Mouse (Mus musculus): Measurements from ENCODE around the gene Leo1. TPM values are rescaled to one million over a fixed set of nuclear protein-coding genes. Genes with fewer than 3 reads are reported as not detected.

Gene Leo1
- total RNA-seq (2014; fragmentation: Nextera tagmentation) (36.6 and 37.5 TPM in 2 replicates), total RNA-seq (2017) (76.8 and 84.1 TPM in 2 replicates)

DNA sequence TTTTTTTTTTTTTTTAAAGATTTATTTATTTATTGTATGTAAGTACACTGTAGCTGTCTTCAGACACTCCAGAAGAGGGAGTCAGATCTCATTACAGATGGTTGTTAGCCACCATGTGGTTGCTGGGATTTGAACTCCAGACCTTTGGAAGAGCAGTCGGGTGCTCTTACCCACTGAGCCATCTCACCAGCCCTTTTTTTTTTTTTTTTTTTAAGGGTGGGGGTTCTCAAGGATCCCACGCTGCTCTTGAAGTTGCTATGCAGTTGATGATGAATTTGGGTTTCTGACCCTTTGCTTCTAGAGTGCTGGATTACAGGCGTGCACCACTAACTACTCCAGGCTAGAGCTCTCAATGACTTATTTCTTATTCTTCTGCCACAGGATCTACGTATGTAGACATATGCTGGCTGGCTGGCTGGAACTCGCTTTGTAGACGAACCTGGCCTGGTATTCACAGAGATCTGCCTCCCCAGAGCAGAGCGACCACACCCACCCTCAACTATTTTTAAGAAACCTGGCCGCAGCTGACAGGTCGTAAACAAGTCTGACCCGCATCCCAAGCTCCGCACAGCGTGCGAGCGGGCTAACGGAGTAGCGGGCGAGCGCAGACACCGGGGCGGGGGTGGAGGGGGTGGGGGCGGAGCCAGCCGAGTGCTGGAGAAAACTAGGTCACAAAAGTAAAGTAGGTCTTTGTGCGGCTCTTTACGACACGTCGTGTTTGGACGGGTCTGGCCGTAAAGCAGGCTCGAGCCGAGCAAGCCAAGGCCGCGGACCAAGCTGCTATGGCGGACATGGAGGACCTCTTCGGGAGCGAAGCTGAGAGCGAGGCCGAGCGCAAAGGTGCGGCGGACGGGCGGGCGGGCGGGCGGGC lies at the start of gene Leo1:
Gene Leo1 (plus strand): TSS at position 729 of the 871 bp plus-strand sequence.
- peak; percentile 84 for ATAC-seq (replicated peaks; ENCODE audit: low FRiP score, low TSS enrichment, poor library complexity, severe bottlenecking)

DNA sequence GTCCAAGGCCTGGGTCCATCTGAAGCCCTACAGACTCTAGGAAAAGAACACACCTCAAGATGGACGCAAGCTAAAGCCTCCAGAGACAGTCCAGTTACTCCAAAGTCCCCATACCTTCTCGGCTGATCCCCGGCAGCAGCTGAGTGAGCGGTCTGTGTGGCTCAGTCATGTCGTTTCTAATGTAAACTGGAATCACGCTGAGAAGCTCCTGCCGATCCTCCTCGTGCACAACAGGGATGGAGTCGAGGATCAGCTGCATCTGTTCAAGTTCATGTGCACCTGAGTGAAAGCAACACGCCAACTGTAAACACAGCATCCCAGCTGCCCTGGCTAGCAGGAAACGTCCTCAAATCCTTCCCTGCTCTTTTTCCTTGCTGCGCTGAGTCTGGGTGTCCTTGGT lies 48.1 kb upstream of the Leo1 start:
- ATAC-seq (replicated peaks; ENCODE audit: low FRiP score, low TSS enrichment, poor library complexity, severe bottlenecking) = no peak

DNA sequence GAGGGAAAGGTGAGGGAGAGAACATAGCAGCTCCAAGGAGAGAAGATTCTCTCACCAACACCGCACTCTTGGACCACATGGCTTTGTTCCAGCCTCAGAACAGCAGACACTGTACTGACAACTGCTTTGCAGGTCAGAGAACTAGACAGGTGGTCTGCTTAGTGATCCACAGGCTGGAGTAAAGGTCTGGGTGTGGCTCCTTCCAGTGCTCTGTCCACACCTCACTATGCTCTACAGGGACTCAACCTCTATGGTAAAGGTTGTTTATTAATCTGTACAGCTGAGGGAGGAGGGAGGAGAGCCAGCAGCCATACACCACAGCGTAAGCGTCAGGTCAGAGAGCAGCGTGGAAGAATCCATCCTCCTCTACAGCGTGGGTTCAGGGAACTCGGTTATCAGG lies 45.4 kb upstream of the Leo1 start:
- ATAC-seq (replicated peaks; ENCODE audit: low FRiP score, low TSS enrichment, poor library complexity, severe bottlenecking) = no peak

DNA sequence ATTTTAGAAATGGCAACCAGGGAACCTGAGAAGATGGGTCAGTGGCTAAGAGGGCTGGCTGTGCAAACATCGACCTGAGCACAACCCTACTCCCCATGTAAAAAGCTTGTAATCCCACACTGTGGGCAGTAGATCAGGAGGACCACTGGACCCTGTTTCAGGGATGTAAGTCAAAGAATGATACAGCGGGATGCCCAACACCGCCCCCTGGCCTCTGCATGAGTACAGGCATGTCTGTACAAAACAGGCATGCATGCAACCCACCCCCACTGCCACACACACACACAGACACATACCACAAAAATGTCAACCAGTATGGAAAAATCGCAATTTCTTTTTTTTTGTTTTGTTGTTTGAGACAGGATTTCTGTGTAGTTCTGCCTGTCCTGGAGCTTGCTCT lies 42.3 kb upstream of the Leo1 start:
- ATAC-seq (replicated peaks; ENCODE audit: low FRiP score, low TSS enrichment, poor library complexity, severe bottlenecking) = no peak

DNA sequence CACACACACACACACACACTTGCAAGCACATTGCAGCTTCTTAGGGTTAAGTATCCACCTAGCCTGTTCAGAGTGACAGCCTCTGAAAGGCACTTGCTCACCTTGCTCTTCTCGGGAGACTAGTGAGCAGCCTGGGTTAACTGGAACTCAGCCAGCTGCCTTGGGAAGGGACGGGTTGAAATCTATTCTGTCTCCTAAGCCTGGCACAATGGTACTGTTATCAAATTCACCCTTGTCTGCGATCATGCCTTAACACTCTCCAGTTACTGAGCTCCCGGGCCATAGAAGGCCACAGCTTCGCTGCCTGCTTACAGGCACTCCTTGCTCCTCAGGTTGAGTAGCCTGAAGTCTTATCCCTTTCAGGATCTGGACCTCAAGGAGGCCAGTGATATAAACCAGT lies 40.7 kb upstream of the Leo1 start:
- ATAC-seq (replicated peaks; ENCODE audit: low FRiP score, low TSS enrichment, poor library complexity, severe bottlenecking) = peak; percentile 64

DNA sequence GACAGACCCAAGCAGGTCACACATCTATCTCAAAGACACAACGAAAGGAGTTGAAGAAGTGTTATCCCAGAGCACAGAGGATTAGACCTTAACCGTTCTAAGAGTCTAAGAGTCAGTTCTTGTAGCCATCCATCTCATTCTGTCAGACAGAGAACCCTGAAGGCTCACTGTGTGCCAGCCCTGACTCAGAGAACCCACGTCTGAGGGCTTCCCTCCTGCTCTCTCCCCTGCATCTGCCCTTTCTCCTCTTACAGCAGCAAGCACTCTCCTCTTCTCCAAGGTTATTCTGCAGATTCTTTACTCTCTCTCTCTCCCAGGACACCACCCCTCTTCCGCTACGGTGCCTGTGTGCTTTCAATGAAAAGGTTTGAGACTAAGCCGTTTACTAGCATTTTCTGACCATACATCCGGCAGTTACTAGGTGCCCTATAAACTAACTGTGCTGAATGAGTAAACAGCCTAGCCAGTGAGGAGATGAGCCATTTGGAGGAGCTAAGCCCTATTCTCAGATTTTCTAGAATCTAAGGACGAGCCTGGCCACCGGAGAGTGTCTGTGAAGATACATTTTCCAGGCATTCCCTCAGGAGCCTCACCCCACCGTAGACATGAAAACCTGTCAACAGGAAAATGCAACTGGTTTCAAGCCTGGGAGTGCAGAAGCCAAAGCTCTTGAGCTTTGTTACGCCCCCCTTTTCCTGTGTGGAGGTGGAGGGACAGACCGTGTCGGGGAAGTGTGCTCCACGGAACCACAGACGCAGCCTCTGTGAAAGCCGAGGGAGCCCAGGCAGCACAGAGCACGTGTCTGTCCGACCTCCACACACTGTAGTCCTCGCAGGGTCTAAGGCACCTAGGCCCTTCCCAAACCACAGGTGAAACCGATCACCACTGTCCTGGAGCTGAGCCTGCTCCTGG lies 39.5 kb upstream of the Leo1 start:
- peak; percentile 38; the same call in 1 of the 2 replicates for ATAC-seq (replicated peaks; ENCODE audit: low FRiP score, low TSS enrichment, poor library complexity, severe bottlenecking)

DNA sequence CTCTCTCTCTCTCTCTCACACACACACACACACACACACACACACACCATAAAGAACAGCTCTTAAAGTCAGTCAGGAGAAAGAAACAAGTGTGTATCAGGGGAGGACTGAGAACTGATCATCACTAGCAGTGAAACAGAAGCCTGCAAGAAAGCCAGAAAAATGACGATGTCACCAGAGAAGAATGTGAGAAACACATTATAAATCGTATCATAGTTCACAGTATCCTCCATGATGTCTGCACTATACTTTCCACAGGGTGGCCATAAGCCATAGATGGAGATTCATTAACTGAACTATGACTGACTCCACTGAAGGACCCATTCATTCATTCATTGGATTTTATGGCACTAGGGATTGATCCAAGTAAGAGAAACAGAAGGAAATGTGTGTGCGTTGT lies 37.8 kb upstream of the Leo1 start:
- no peak for ATAC-seq (replicated peaks; ENCODE audit: low FRiP score, low TSS enrichment, poor library complexity, severe bottlenecking)

DNA sequence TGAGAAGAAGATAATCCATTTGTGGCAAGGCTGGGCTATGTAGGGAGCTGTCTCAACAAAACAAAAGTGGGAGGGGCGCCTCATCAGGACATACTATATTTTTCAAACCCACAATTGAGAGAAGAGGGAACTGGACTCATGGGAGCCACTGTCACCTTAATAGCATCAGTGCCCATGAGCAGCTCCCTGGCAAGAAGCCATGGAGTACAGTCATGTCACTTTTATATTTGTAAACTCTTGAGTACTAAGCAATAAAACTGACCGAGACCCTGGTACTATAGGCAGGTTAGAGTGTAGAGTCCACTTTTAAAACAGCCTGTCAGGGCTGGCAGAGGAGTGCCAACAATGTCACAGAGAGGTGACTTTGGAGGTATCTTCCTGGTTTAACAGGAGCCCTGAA lies 35.2 kb upstream of the Leo1 start:
- no peak for ATAC-seq (replicated peaks; ENCODE audit: low FRiP score, low TSS enrichment, poor library complexity, severe bottlenecking)

DNA sequence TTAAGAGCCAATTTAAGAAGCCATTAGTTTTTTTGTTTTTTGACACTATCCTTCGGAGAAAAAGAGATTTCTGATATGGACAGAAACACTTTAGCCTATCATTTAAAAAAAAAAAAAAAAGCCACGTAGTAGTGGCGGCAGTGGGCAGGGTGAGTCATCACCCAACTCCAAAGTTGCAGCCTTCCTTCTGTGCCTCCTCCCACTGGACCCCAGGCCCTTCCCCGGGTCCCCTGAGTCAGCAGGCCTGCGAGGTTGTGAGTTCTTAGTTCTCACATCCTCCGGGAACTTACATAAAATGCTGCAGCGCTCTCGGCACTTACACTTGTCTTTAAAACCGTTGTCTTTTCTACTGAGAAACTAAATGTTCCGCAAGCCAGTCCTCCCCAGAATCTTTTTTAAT lies 33.5 kb upstream of the Leo1 start:
- no peak for ATAC-seq (replicated peaks; ENCODE audit: low FRiP score, low TSS enrichment, poor library complexity, severe bottlenecking)

DNA sequence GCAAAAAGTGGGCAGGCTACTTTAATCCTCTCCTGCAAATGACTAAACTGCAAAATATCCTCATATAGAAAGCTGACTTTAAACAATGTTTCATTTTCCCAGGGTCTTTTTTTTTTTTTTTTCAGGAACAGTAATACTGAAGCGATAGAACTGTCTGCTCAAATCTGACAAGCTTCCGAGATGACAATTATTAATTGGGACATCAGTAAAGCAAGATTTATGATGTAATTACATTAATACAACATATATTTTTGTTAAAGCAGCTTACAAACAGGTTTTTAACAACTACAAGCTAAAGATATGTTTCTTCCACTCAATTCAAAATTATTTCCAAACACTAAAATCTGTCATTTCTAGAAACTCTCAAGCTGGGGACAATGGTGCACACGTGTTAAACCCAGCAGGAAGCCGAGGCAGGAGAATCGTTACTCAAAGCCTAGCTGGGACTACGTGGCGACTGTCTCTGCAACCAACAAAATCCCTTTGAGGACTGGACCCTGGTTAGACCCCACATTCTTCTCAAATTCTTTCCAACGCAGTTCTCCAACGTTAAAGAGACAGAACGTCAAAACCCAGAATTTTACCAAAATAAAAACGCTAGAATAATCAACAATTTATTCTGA lies 33.0 kb upstream of the Leo1 start:
- ATAC-seq (replicated peaks; ENCODE audit: low FRiP score, low TSS enrichment, poor library complexity, severe bottlenecking) = no peak

DNA sequence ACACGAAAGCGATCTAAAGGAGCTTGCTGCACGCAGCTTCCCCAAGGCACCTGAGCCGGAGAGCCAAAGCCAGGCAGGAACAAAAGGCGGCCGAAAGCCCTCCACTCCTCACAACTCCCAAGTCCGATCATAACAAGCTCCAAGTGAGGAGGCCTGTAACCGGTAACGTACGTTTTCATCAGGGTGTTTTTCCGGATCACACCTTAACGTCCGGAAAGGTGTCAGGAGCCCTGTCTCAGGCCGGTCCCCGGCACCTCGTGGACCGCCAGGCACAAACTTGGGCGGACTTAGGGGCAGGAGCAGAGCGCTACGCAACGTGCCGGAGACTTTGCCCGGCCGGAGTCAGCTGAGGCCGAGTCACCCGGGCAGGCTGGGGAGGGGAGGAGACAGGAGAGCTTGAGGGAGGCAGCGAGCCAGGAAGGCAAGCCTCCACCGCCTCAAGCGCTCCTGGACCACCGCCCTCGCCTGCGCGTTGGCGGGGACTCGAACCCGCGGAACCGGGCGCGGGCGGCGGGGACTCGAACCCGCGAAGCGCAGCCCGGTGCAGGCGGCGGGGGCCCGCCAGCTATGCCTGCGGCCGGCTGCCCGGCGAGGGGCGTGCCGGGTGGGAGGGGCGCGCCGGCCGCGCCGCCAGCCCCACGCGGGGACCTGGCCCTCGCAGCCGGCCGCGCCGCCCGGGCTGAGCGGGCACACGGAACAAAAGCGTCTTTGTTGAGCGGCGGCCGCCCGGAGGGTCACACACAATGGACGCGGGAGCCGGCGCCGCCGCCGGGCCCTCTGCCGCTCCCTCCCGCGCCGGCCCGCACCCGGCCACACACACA lies 32.1 kb upstream of the Leo1 start:
- ATAC-seq (replicated peaks; ENCODE audit: low FRiP score, low TSS enrichment, poor library complexity, severe bottlenecking) = peak; percentile 40

DNA sequence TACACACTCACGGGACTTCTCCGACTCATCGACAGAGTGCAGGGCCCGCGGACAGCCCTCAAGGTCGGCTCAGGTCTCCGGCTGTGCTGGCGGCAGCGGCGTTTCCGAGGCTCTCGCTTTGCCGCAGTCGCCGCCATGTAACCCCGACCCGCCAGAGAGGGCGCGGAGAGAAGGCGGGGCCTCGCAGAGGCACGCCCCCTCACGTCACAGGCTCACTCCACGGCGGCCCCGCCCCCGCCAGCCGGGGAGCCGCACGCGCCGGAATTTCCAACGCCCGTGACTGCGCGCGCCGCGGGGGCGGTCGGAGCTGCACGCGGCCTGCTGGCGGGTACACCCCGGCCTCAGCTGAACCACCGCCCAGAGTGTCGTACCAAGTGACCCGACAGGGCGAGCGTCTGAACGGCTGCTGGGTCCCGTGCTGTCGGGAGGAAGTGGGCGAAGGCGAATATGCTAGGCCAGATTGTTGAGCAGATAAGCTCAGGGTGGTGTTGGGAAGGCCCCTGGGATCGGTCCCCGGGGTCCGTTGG lies 31.4 kb upstream of the Leo1 start, which contains the start of gene Mapk6:
Gene Mapk6 (minus strand): TSS at position 154 of the 527 bp plus-strand sequence.
- ATAC-seq (replicated peaks; ENCODE audit: low FRiP score, low TSS enrichment, poor library complexity, severe bottlenecking) = peak; percentile 87

DNA sequence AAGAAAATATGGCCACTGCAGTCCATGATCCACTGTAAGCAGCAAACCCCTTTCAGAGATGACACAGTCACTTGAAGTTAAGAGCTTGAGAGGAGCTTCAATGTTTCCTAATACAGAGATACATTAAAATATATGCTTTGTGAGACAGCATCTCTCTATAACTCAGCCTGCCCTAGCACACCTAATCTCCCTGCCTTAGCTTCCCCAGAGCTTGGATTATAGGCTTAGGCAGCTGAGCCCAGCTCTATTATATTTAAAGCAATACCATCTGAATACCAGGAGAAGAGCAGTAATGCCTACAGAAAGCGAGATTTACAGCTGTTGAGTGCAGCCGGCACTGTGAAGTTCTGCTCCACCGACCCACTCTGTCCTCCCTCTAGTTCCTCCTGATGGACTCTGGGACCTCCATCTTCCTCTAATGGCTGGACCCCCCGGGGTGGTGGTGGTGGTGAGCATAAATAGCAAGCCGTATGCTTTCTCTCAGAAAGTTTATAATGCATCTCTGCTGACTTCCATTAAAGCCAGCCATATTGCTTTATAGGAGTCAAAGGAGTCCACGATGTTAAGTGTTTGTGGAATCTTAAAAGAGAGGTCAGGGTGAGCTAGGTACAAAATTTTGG lies 30.3 kb upstream of the Leo1 start:
- ATAC-seq (replicated peaks; ENCODE audit: low FRiP score, low TSS enrichment, poor library complexity, severe bottlenecking) = 0 out of 2 replicates have a peak, but pooled peaks have one; percentile 7

DNA sequence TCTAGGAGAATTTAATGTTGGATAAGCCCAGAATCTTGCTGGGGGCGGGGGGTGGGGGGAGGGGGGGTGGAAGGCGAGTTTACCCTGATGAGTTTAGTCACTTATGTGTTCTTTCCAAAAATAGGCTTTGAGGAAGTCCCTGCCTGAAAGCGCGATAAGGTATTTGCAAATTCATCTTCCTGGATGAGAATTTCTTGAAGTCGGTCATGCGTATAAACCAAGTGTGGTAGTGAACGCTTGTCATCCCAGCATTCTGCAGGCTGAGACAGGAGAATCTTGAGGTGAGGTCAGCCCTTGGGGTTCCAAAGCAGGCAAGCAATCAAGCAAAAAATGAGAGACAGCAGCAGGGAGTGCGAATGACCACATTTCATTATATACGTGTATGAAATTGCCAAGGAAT lies 29.7 kb upstream of the Leo1 start:
- no peak for ATAC-seq (replicated peaks; ENCODE audit: low FRiP score, low TSS enrichment, poor library complexity, severe bottlenecking)

DNA sequence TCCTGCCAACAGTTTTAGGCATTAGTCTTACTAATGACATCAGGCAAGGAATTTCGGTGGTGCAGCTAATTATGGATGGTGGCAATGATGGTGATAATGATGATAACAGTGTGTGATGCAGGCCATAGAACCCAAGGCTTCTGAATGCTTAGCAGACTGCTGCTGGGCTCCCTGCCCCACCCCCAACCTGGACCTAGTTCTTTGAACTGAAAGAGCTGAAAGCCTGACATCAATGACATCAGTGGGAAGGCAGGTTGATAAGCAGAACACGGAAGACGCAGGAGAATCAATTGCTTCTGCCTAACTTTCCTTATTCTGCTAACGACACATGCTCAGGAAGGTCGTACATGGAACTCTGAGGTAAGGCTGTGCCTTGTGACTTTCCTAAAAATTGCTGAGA lies 28.1 kb upstream of the Leo1 start:
- ATAC-seq (replicated peaks; ENCODE audit: low FRiP score, low TSS enrichment, poor library complexity, severe bottlenecking) = no peak

DNA sequence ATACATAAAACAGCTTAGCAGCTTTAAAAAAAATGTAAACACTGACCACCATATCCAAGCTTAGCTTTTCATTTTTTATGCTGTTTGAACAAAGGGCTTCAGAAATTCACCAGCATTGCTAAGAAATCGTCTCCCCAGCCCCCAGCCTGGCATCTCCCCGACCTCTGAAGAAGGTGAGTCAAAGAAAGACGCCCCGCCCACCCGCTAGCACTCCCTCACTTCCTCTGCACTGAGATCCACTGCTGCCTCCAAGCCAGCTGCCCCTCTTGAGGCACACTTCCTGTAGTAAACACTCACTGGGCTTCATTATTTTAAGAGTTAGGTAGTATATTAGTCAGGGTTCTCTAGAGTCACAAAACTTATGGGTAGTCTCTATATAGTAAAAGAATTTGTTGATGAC lies 27.1 kb upstream of the Leo1 start:
- no peak for ATAC-seq (replicated peaks; ENCODE audit: low FRiP score, low TSS enrichment, poor library complexity, severe bottlenecking)

DNA sequence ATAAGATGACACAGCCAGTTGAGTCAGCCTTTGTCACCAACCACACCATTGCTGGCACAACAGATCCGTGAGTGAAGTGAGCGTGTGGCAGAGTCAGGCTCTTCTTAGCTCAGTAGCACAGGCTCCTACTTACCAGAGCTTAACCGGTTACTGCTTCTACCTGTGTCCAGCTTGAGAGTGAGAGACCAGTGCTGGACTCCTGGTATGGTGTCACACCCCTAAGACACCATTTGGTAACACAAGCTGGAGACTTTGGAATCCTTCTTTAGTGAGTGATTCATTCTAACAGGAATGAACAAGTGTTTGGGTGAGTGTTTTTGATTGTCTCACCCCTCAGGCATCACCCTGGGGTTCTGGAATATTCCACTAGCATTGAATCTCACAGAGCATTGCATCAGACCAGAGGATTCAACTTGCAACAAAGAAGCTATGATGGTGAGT lies 19.1 kb upstream of the Leo1 start:
- ATAC-seq (replicated peaks; ENCODE audit: low FRiP score, low TSS enrichment, poor library complexity, severe bottlenecking) = no peak

DNA sequence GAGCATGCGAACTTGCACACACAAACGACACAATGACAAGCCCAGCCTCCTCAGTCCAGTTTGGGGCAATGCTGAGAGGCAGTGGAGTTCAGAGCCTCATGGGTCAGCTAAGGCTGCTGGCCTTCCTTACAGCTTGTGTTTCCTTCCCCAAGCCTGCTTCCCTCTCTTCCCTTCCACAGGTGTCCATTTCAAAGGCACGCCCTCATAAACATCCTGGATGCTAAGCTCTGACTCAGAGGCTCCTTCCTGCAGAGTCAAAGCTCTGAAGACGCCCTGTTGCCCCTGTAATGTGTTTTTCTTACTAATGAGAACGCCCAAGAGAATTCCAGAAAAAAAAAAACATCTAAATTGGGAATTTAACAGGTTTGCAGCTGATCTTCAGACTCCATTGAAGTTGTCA lies 17.6 kb upstream of the Leo1 start:
- ATAC-seq (replicated peaks; ENCODE audit: low FRiP score, low TSS enrichment, poor library complexity, severe bottlenecking) = no peak
